Mouse (Mus musculus): ENCODE results near the gene Rlf. TPM values are rescaled to one million over a fixed set of nuclear protein-coding genes. Genes with fewer than 3 reads are reported as not detected.
A peak's percentile ranks its signal among the peaks of the same experiment; 100 is the strongest.
"Not testable (repeated sequence)": the region's sequence is repeated elsewhere in the genome, so short reads cannot be mapped to it uniquely, and the experiment has no call there.

Gene Rlf
- polyA plus RNA-seq, 1 experiment, result 10.9 TPM

- DNase-seq (ENCODE audit: low spot score), result not testable (repeated sequence)
Observed at GRCm38 (mm10) chr4:121166697-121167096, 48.2 kb downstream of the Rlf start.

DNA sequence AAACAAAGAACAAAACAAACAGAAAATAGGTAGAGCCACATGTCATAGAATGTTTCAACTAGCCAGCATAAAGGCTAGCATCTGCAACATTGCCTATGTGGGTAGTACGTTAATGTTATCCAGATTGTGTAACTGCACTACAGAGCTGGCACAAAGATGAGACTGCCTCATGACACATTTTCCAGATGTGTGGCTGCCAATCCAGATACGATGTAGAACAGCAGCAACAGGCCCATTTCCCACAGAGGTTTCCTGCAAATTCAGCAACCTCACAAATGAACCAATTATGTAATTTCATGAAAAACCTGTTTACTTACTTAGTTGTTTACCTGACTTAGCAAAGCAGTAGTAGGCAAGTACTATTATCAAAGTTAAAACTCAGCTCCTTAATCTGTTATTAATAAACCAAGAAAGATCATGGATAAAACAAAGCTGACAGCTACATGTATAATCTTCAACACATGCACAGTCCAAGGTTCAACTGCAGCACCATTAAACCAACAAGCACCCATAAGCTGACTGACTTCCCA lies 51.3 kb downstream of the Rlf start:
- no peak for DNase-seq (ENCODE audit: low spot score)

- DNase-seq (ENCODE audit: low spot score), result no peak
Observed at GRCm38 (mm10) chr4:121109126-121109525, 105.8 kb downstream of the Rlf start, which contains the start of gene Tmco2. Gene Tmco2, minus strand, starts transcription at chr4:121109226.

- no peak for DNase-seq (ENCODE audit: low spot score)
Observed at GRCm38 (mm10) chr4:121103304-121103703, 111.6 kb downstream of the Rlf start.

GRCm38 (mm10) chr4:121097650-121098378 lies 117.1 kb downstream of the Rlf start, which contains the start of gene Zmpste24:
Gene Zmpste24, minus strand, starts transcription at chr4:121098241.
- DNase-seq (ENCODE audit: low spot score), result peak; percentile 54

Other genes starting within 250 kb of the Rlf start
- 13.5 and 17.5 TPM in 2 replicates for gene Smap2, start 197.8 kb downstream of the Rlf start, polyA plus RNA-seq (2012; rRNA removed)
- 0.17 and 0.21 TPM in 2 replicates for gene Col9a2, start 175.7 kb downstream of the Rlf start, polyA plus RNA-seq (2012; rRNA removed)
- 26.4 and 31.9 TPM in 2 replicates for gene Zmpste24, start 116.8 kb downstream of the Rlf start, polyA plus RNA-seq (2012; rRNA removed)
- gene Tmco2, start 105.9 kb downstream of the Rlf start, polyA plus RNA-seq (2012; rRNA removed), result not detected in 2 replicates
- gene Gm12888, start 109.8 kb upstream of the Rlf start, polyA plus RNA-seq (2012; rRNA removed), result not detected in 2 replicates
- not detected in 2 replicates for gene Gm12886, start 208.0 kb upstream of the Rlf start, polyA plus RNA-seq (2012; rRNA removed)

Measured in urinary bladder, adult 2 months (tissue).